Mouse (Mus musculus) ovary, adult 18-20 months (tissue): ENCODE results near the gene Grem1.

Source experiments
- DNase-seq: peaks from one replicate; pipeline ENCODE4 v3.0.0; 2022; ENCODE audit warnings: low spot score, mixed read lengths

The Grem1 gene

GRCm38 (mm10) chr2:113757525-113758310 is 728 bp downstream of the Grem1 start:
- DNase-seq: no peak

GRCm38 (mm10) chr2:113756924-113757524 is 1.4 kb downstream of the Grem1 start:
- DNase-seq: no peak

- no peak for DNase-seq
These were observed 8.7 kb downstream of the Grem1 start for GRCm38 (mm10) chr2:113749721-113750120.

- DNase-seq: no peak
These were observed 9.1 kb downstream of the Grem1 start for GRCm38 (mm10) chr2:113749309-113749708.

- no peak for DNase-seq
These were observed 29.9 kb downstream of the Grem1 start for GRCm38 (mm10) chr2:113728581-113728980.

GRCm38 (mm10) chr2:113714801-113715200 is 43.6 kb downstream of the Grem1 start:
- DNase-seq: no peak

- no peak for DNase-seq
These were observed 45.0 kb downstream of the Grem1 start for GRCm38 (mm10) chr2:113713406-113713805.

GRCm38 (mm10) chr2:113707507-113707906 is 50.9 kb downstream of the Grem1 start:
- no peak for DNase-seq

- DNase-seq: no peak
These were observed 56.9 kb downstream of the Grem1 start for GRCm38 (mm10) chr2:113701507-113701906.

- DNase-seq: no peak
These were observed 61.8 kb downstream of the Grem1 start for GRCm38 (mm10) chr2:113696647-113697046.

GRCm38 (mm10) chr2:113696222-113696621 is 62.2 kb downstream of the Grem1 start:
- DNase-seq: no peak
